Mouse (Mus musculus): ENCODE measurements at regions not wholly inside any gene's neighbourhood (a gene's known extent, or its start where the extent isn't known, plus 50 kb on each side); places are given as distances from the start of the nearest gene placed in this dataset.
A peak's percentile ranks its signal among the peaks of the same experiment; 100 is the strongest.

- H3K27ac ChIP-seq (ENCODE audit: control insufficient read depth, insufficient read depth, low read depth, low read length), result no peak overlapping the region
- no peak overlapping the region for H3K4me3 ChIP-seq (ENCODE audit: control insufficient read depth, low read depth, low read length)
- no peaks in the 10 kb centered on the region for H3K4me1 ChIP-seq (ENCODE audit: control insufficient read depth, insufficient read depth, low read length)
- no peaks in the 10 kb centered on the region for H3K36me3 ChIP-seq (ENCODE audit: control insufficient read depth, insufficient read depth, low read length)
- TF ChIP-seq POLR2A (IDR thresholded peaks at IDR 0.05; ENCODE audit: control insufficient read depth, low read depth, low read length) (no peak), CTCF (IDR thresholded peaks at IDR 0.05; ENCODE audit: control insufficient read depth, insufficient read depth, insufficient replicate concordance, low read depth, low read length) (no peak)
- no peaks in the 10 kb centered on the region for H3K27me3 ChIP-seq (ENCODE audit: control insufficient read depth, insufficient read depth, low read length)
These were observed 80.8 kb upstream of the Dnajc24 start for GRCm38 (mm10) chr2:106083801-106084800.

- no peak for TF ChIP-seq CTCF (IDR thresholded peaks at IDR 0.05; ENCODE audit: control insufficient read depth, insufficient read depth, insufficient replicate concordance, low read depth, low read length)
- TF ChIP-seq POLR2A (IDR thresholded peaks at IDR 0.05; ENCODE audit: control insufficient read depth, low read depth, low read length), result no peak
- Histone ChIP-seq H3K4me1 (ENCODE audit: control insufficient read depth, insufficient read depth, low read length) (no peaks in the 10 kb centered on the region), H3K27me3 (ENCODE audit: control insufficient read depth, insufficient read depth, low read length) (no peaks in the 10 kb centered on the region), H3K36me3 (ENCODE audit: control insufficient read depth, insufficient read depth, low read length) (no peaks in the 10 kb centered on the region), H3K4me3 (ENCODE audit: control insufficient read depth, low read depth, low read length) (no peak overlapping the region), H3K27ac (ENCODE audit: control insufficient read depth, insufficient read depth, low read depth, low read length) (no peak overlapping the region)
These were observed 79.7 kb upstream of the Dnajc24 start for GRCm38 (mm10) chr2:106083001-106083400.

GRCm38 (mm10) chr2:106081951-106082350 lies 78.6 kb upstream of the Dnajc24 start:
- no peak overlapping the region for H3K27ac ChIP-seq (ENCODE audit: control insufficient read depth, insufficient read depth, low read depth, low read length)
- no peaks in the 10 kb centered on the region for H3K36me3 ChIP-seq (ENCODE audit: control insufficient read depth, insufficient read depth, low read length)
- no peak overlapping the region for H3K4me3 ChIP-seq (ENCODE audit: control insufficient read depth, low read depth, low read length)
- no peak for TF ChIP-seq POLR2A (IDR thresholded peaks at IDR 0.05; ENCODE audit: control insufficient read depth, low read depth, low read length)
- TF ChIP-seq CTCF (IDR thresholded peaks at IDR 0.05; ENCODE audit: control insufficient read depth, insufficient read depth, insufficient replicate concordance, low read depth, low read length), result peak; percentile 85
- H3K4me1 ChIP-seq (ENCODE audit: control insufficient read depth, insufficient read depth, low read length), result no peaks in the 10 kb centered on the region
- no peaks in the 10 kb centered on the region for H3K27me3 ChIP-seq (ENCODE audit: control insufficient read depth, insufficient read depth, low read length)

- TF ChIP-seq POLR2A (IDR thresholded peaks at IDR 0.05; ENCODE audit: control insufficient read depth, low read depth, low read length), result no peak
- TF ChIP-seq CTCF (IDR thresholded peaks at IDR 0.05; ENCODE audit: control insufficient read depth, insufficient read depth, insufficient replicate concordance, low read depth, low read length), result no peak
- Histone ChIP-seq H3K4me3 (ENCODE audit: control insufficient read depth, low read depth, low read length) (no peak overlapping the region), H3K27me3 (ENCODE audit: control insufficient read depth, insufficient read depth, low read length) (no peaks in the 10 kb centered on the region), H3K4me1 (ENCODE audit: control insufficient read depth, insufficient read depth, low read length) (no peaks in the 10 kb centered on the region), H3K27ac (ENCODE audit: control insufficient read depth, insufficient read depth, low read depth, low read length) (no peak overlapping the region), H3K36me3 (ENCODE audit: control insufficient read depth, insufficient read depth, low read length) (no peaks in the 10 kb centered on the region)
These were observed 77.3 kb upstream of the Dnajc24 start for GRCm38 (mm10) chr2:106080626-106081025.

- H3K4me3 ChIP-seq (ENCODE audit: control insufficient read depth, low read depth, low read length), result no peak overlapping the region
- H3K27ac ChIP-seq (ENCODE audit: control insufficient read depth, insufficient read depth, low read depth, low read length), result no peak overlapping the region
- no peaks in the 10 kb centered on the region for H3K27me3 ChIP-seq (ENCODE audit: control insufficient read depth, insufficient read depth, low read length)
- no peaks in the 10 kb centered on the region for H3K36me3 ChIP-seq (ENCODE audit: control insufficient read depth, insufficient read depth, low read length)
- TF ChIP-seq POLR2A (IDR thresholded peaks at IDR 0.05; ENCODE audit: control insufficient read depth, low read depth, low read length) (no peak), CTCF (IDR thresholded peaks at IDR 0.05; ENCODE audit: control insufficient read depth, insufficient read depth, insufficient replicate concordance, low read depth, low read length) (no peak)
- no peaks in the 10 kb centered on the region for H3K4me1 ChIP-seq (ENCODE audit: control insufficient read depth, insufficient read depth, low read length)
These were observed 75.2 kb upstream of the Dnajc24 start for GRCm38 (mm10) chr2:106078591-106078990.

- TF ChIP-seq POLR2A (IDR thresholded peaks at IDR 0.05; ENCODE audit: control insufficient read depth, low read depth, low read length) (no peak), CTCF (IDR thresholded peaks at IDR 0.05; ENCODE audit: control insufficient read depth, insufficient read depth, insufficient replicate concordance, low read depth, low read length) (no peak)
- Histone ChIP-seq H3K4me1 (ENCODE audit: control insufficient read depth, insufficient read depth, low read length) (no peaks in the 10 kb centered on the region), H3K27me3 (ENCODE audit: control insufficient read depth, insufficient read depth, low read length) (no peaks in the 10 kb centered on the region), H3K27ac (ENCODE audit: control insufficient read depth, insufficient read depth, low read depth, low read length) (no peak overlapping the region), H3K36me3 (ENCODE audit: control insufficient read depth, insufficient read depth, low read length) (no peaks in the 10 kb centered on the region), H3K4me3 (ENCODE audit: control insufficient read depth, low read depth, low read length) (no peak overlapping the region)
These were observed 71.1 kb upstream of the Dnajc24 start for GRCm38 (mm10) chr2:106074441-106074840.

GRCm38 (mm10) chr2:106064316-106064715 lies 61.0 kb upstream of the Dnajc24 start:
- TF ChIP-seq POLR2A (IDR thresholded peaks at IDR 0.05; ENCODE audit: control insufficient read depth, low read depth, low read length) (no peak), CTCF (IDR thresholded peaks at IDR 0.05; ENCODE audit: control insufficient read depth, insufficient read depth, insufficient replicate concordance, low read depth, low read length) (no peak)
- no peak overlapping the region for H3K4me3 ChIP-seq (ENCODE audit: control insufficient read depth, low read depth, low read length)

More at GRCm38 (mm10) chr2:106064316-106064715, 61.0 kb upstream of the Dnajc24 start:
- Histone ChIP-seq H3K36me3 (ENCODE audit: control insufficient read depth, insufficient read depth, low read length) (no peaks in the 10 kb centered on the region), H3K4me1 (ENCODE audit: control insufficient read depth, insufficient read depth, low read length) (no peaks in the 10 kb centered on the region), H3K27ac (ENCODE audit: control insufficient read depth, insufficient read depth, low read depth, low read length) (no peak overlapping the region), H3K27me3 (ENCODE audit: control insufficient read depth, insufficient read depth, low read length) (no peaks in the 10 kb centered on the region)
